Mouse (Mus musculus) lung, adult 2 months (tissue): ENCODE results near the gene Skiv2l.

Experiments
- CTCF ChIP-seq: fragments of 200-500 bp; IDR thresholded peaks from 2 replicates; pipeline ENCODE4 v1.5.1; 2011; ENCODE audit warnings: mild to moderate bottlenecking, low read length, control low read depth; ENCODE audit not compliant: insufficient read depth
- POLR2A ChIP-seq: fragments of 200-500 bp; IDR thresholded peaks from 2 replicates; pipeline ENCODE4 v1.6.1; 2011; ENCODE audit warnings: low read depth, mild to moderate bottlenecking, control low read depth, low read length, borderline replicate concordance; ENCODE audit errors: extremely low read depth

DNA sequence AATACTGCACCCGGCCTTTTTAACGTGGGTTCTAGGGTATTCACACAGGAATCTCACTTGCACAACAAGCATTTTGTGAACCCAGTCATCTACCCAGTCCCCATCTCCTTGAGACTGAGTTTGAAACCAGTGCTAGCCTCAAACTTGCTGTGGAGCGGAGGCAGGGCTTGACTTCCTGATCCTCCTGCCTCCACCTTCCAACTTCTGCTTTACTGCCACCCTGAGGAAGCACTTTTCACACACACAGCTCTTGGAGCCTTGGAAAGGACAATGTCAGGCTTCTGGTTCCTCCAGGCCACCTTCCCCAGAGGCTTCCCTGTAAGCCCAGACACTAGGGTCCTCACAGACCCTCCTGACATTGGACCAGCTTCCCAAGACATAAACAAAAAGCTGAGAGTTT is 33.3 kb upstream of the Skiv2l start:
- TF ChIP-seq CTCF (no peak), POLR2A (no peak)
